Comparison of ENCODE assay signal across 18 mouse cellular contexts in genomic region chr5:85706084-85706483, GRCm38 (mm10).
A peak's percentile ranks its signal among the peaks of the same experiment; 100 is the strongest.
DNase-seq lines count a peak whose midpoint lies in the region; ATAC-seq and TF ChIP-seq lines count a peak whose summit lies in the region.
"Had no signal": no experiment of that assay in that cellular context is flagged by ENCODE, and none has a peak within 500 bp of the region (broad histone marks: within the 10 kb centered on the region; RNA-seq: fewer than 3 reads in every experiment).

No protein-coding gene starts in this region.

- TF ChIP-seq CTCF in layer of hippocampus, adult 2 months (conservative IDR thresholded peaks at IDR 0.05) = no peak
- no peak for TF ChIP-seq CTCF in midbrain, postnatal 0 days (IDR thresholded peaks at IDR 0.05)

- H3K27me3 ChIP-seq in midbrain, embryonic 14.5 days (ENCODE audit: control insufficient read depth, insufficient read depth, low read length) = no peaks in the 10 kb centered on the region
- no peaks in the 10 kb centered on the region for H3K27me3 ChIP-seq in midbrain, postnatal 0 days (ENCODE audit: insufficient read depth, low read length)
- H3K27me3 ChIP-seq: embryonic facial prominence, embryonic 13.5 days had no signal

- 17% methylated on average over 3 of the region's 3 CpGs for WGBS in midbrain, embryonic 14.5 days
- 25% methylated on average over 3 of the region's 3 CpGs for WGBS in midbrain, postnatal 0 days

- no peak overlapping the region for H3K4me2 ChIP-seq in midbrain, embryonic 14.5 days (ENCODE audit: low read length)
- no peak overlapping the region for H3K4me2 ChIP-seq in midbrain, postnatal 0 days (ENCODE audit: low read depth, low read length, poor library complexity, severe bottlenecking)
- H3K4me2 ChIP-seq: embryonic facial prominence, embryonic 13.5 days had no signal

- no peaks in the 10 kb centered on the region for H3K36me3 ChIP-seq in midbrain, embryonic 14.5 days (ENCODE audit: control insufficient read depth, insufficient read depth, low read length)
- H3K36me3 ChIP-seq in midbrain, postnatal 0 days (ENCODE audit: insufficient read depth, low read length) = no peaks in the 10 kb centered on the region
- H3K36me3 ChIP-seq: embryonic facial prominence, embryonic 13.5 days had no signal

- no peak for DNase-seq in layer of hippocampus, adult 2 months (ENCODE audit: low spot score in 2 of 2)
- DNase-seq in layer of hippocampus, postnatal 36 days = no peak
- peak; percentile 3 for DNase-seq in midbrain, embryonic 14.5 days
- DNase-seq in midbrain, postnatal 0 days (ENCODE audit: low spot score) = no peak
- peak; percentile 5 for DNase-seq in embryo, embryonic 10 days (ENCODE audit: low spot score)
- peak; percentile 12 for DNase-seq in mesoderm, embryonic 11.5 days (ENCODE audit: low read depth, low spot score)
- no peak for DNase-seq in MN1 (ENCODE audit: low spot score)
- DNase-seq: adrenal gland, adult 2 months; cerebellum, adult 11 months; cerebellum, postnatal 36 days; gastrocnemius, postnatal 25 days; kidney, adult 9 months; kidney, postnatal 36 days; lung, adult 2 months; lung, postnatal 4 days; thymus, postnatal 36 days had no signal

- H3K9me3 ChIP-seq in midbrain, embryonic 14.5 days (ENCODE audit: control insufficient read depth, low read length) = no peaks in the 10 kb centered on the region
- H3K9me3 ChIP-seq in midbrain, postnatal 0 days (ENCODE audit: low read length) = no peaks in the 10 kb centered on the region
- H3K9me3 ChIP-seq: embryonic facial prominence, embryonic 13.5 days had no signal

- H3K4me1 ChIP-seq in midbrain, embryonic 14.5 days (ENCODE audit: control insufficient read depth, insufficient read depth, low read length) = 0 out of 2 replicates have a peak, but pooled peaks cover 4% of the 10 kb centered on the region
- no peaks in the 10 kb centered on the region for H3K4me1 ChIP-seq in midbrain, postnatal 0 days (ENCODE audit: insufficient read depth, low read length)
- H3K4me1 ChIP-seq: embryonic facial prominence, embryonic 13.5 days had no signal

- no peak for ATAC-seq in midbrain, embryonic 14.5 days (ENCODE audit: low FRiP score, low TSS enrichment)
- no peak for ATAC-seq in midbrain, postnatal 0 days (ENCODE audit: low FRiP score)
- ATAC-seq: inflammation-experienced regulatory T-cells, adult 6 months had no signal

- H3K4me3 ChIP-seq in layer of hippocampus, adult 2 months = no peak overlapping the region
- H3K4me3 ChIP-seq in midbrain, embryonic 14.5 days (replicated peaks; ENCODE audit: low read depth, low read length) = no peak overlapping the region
- no peak overlapping the region for H3K4me3 ChIP-seq in midbrain, postnatal 0 days (ENCODE audit: low read depth, low read length)
- H3K4me3 ChIP-seq: embryonic facial prominence, embryonic 13.5 days had no signal

- H3K9ac ChIP-seq in midbrain, embryonic 14.5 days (replicated peaks; ENCODE audit: low read length) = no peak overlapping the region
- H3K9ac ChIP-seq in midbrain, postnatal 0 days (replicated peaks; ENCODE audit: low read length, poor library complexity, severe bottlenecking) = no peak overlapping the region
- H3K9ac ChIP-seq: embryonic facial prominence, embryonic 13.5 days had no signal

- peak overlapping the region; percentile 62 for H3K27ac ChIP-seq in layer of hippocampus, adult 2 months
- H3K27ac ChIP-seq in midbrain, embryonic 14.5 days (replicated peaks; ENCODE audit: low read depth, low read length) = no peak overlapping the region
- H3K27ac ChIP-seq in midbrain, postnatal 0 days (ENCODE audit: low read depth, low read length) = no peak overlapping the region
- H3K27ac ChIP-seq: embryonic facial prominence, embryonic 13.5 days had no signal

Comparison
In these comparisons a context has a peak if more than half of its experiments do, and no peak if none do; other contexts are left out.
1. DNase-seq: peak in midbrain, embryonic 14.5 days (single experiment), embryo, embryonic 10 days (single experiment) and mesoderm, embryonic 11.5 days (single experiment); none in layer of hippocampus, adult 2 months (0 of 2), layer of hippocampus, postnatal 36 days (0 of 2), midbrain, postnatal 0 days (single experiment) and MN1 (single experiment).